Mouse (Mus musculus) left cerebral cortex, postnatal 25 days (tissue): ENCODE results near the gene Opcml. TPM values are rescaled to one million over a fixed set of nuclear protein-coding genes. Genes with fewer than 3 reads are reported as not detected.
A peak's percentile ranks its signal among the peaks of the same experiment; 100 is the strongest.

Experiments used
- DNase-seq, 2 experiments: peaks; one replicate each; pipeline ENCODE4 v3.0.0; 2022; ENCODE audit warnings: low spot score in 2 of 2, mixed read lengths in 1 of 2
- intact Hi-C: fragments of 180-260 bp; cut with DNase I; formaldehyde crosslinking; loops from one replicate; pipeline ENCODE4 v1.15.1; 2025
- total RNA-seq, 2 experiments: library from RNA; stranded (reverse); gene quantifications; 2 replicates each; pipeline ENCODE4 v1.2.3; 2021

Gene Opcml
- total RNA-seq, 2 experiments from 2014 or later, result 272 to 283 TPM

DNA sequence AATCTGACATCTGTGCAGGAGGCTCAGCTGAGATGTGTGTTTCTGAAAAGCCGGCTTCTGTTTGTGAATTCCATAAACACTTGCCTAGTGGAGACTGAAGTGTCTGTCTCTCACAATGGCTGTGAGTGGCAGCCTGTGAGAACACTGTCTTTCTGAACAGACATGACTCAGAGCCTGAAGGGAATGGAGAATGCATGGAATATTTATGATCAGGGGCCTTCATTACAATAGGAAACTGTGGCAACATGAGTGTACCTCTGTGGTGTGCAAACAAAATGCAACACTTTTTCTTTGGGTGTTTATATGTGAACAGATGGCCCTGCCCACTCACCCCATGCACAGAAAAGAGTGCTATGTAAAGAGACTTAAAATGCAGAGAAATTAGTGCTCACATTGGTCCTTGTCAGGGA lies 947.9 kb downstream of the Opcml start:
- intact Hi-C loops, result no loop called here
- peak; percentile 68 to 87 for DNase-seq

GRCm38 (mm10) chr9:28744771-28745170 lies 954.2 kb downstream of the Opcml start:
- intact Hi-C loops, result loop anchor here (5.0 to 10.0 kb wide), 2 partner anchors 337 to 480 kb away; no protein-coding TSS in a partner anchor

GRCm38 (mm10) chr9:28748902-28749301 lies 958.3 kb downstream of the Opcml start:
- peak in 1 of 2 experiments; percentile 47 for DNase-seq
- intact Hi-C loops, result loop anchor here (10.0 kb wide), 1 partner anchor 484 kb away; no protein-coding TSS in a partner anchor

More at GRCm38 (mm10) chr9:28744771-28745170, 954.2 kb downstream of the Opcml start:
- DNase-seq, result no peak

DNA sequence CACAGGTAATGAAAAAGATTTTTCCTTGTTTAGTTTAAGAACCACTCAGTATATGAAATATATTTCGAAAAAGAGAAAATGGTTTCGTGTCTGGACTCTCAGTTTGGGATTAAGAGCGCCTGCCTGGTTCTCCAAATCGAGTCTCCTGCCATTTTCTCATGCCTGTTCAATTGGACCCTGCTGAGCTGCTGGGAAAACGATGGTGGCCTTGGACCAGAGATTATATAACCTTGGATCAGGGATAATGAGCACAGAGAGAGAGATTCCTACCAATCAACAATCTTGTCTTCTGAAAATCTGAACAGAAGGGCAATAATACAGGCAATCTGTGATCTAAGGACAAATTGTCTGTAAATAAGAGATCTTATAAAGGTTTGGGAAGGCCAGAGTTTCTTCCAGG lies 962.3 kb downstream of the Opcml start:
- intact Hi-C loops, result no loop called here

GRCm38 (mm10) chr9:28756841-28757451 lies 966.4 kb downstream of the Opcml start:
- no peak for DNase-seq
- intact Hi-C loops, result no loop called here

More for the DNA sequence above, 962.3 kb downstream of the Opcml start:
- no peak for DNase-seq

GRCm38 (mm10) chr9:28761460-28761859 lies 970.9 kb downstream of the Opcml start:
- no peak for DNase-seq
- intact Hi-C loops, result no loop called here

DNA sequence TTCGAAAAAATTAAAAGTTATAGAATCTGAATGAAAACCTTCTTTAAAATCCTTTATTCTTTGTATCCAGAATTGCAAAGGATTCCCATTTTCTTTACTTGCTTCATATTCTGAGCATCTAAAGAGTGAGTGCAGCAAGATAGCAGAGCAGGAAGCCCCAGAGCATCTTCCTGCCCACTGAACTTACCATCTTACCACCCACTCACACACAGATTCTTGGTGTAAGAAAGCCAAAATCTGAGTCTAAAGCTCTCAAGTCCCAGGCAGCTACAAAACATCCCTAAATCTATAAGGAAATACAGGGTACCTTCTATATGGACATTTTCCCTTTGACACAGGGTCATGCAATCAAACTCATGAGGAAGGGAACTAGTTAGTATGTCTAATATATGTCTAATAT lies 973.6 kb downstream of the Opcml start:
- peak in 1 of 2 experiments; percentile 55 for DNase-seq
- intact Hi-C loops, result no loop called here

GRCm38 (mm10) chr9:28776517-28777503 lies 986.2 kb downstream of the Opcml start:
- intact Hi-C loops, result no loop called here
- DNase-seq, result no peak

- DNase-seq, result no peak
Observed at GRCm38 (mm10) chr9:28783834-28784233, 993.3 kb downstream of the Opcml start.

GRCm38 (mm10) chr9:28789439-28789838 lies 998.9 kb downstream of the Opcml start:
- DNase-seq, result peak in 1 of 2 experiments; percentile 33
- intact Hi-C loops, result no loop called here

More at GRCm38 (mm10) chr9:28783834-28784233, 993.3 kb downstream of the Opcml start:
- intact Hi-C loops, result no loop called here

DNA sequence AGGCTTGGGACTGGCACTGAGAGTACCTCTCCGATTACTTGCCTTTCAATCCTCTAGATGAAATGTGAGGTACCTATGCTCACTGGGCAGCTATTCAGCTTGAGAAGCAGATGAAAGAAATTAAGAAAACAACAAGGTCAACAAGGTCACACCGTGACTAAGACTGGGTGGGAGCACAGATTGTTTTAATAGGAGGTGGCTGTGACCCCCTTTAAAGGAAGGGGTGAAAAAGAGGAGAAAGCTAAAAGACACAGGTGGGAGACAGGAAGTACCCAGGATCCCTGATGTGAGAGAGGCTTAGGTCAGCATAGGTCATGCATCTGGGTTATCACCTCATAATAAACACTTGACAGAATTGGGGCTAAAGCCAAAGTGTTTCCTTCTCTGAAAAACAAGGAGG lies 1009.5 kb downstream of the Opcml start:
- intact Hi-C loops, result no loop called here
- DNase-seq, result no peak

- intact Hi-C loops, result no loop called here
- no peak for DNase-seq
Observed at GRCm38 (mm10) chr9:28806666-28807065, 1016.1 kb downstream of the Opcml start.

- intact Hi-C loops, result loop anchor here (2.0 kb wide), 2 partner anchors 159 to 399 kb away; no protein-coding TSS in a partner anchor
- peak; percentile 71 to 95 for DNase-seq
Observed at GRCm38 (mm10) chr9:28822060-28822459, 1031.5 kb downstream of the Opcml start.

- intact Hi-C loops, result loop anchor here (2.0 kb wide), 2 partner anchors 160 to 400 kb away; no protein-coding TSS in a partner anchor
- peak in 1 of 2 experiments; percentile 61 for DNase-seq
Observed at GRCm38 (mm10) chr9:28822466-28822865, 1031.9 kb downstream of the Opcml start.

DNA sequence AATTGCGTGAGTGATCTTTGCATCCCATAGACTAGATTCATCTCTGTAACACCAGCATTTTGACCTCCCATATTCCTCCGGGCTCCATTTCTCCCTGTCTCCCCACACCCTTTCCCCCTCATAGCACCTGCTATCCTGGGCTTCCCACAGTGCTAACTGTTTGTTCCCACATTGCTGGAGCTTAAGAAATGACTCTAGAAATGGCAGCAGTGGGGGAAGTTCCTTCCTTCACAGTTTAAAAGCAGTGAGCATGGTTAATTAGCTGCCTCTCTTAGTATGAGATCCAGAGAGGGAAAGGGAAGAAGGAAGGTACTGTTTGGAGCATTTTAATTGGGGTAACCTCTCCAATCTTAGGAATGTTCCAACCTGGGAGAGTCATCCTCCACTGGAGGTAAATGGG lies 1035.2 kb downstream of the Opcml start:
- intact Hi-C loops, result loop anchor here (2.0 kb wide), 1 partner anchor 37 kb away; no protein-coding TSS in a partner anchor
- DNase-seq, result peak in 1 of 2 experiments; percentile 86

GRCm38 (mm10) chr9:28845961-28846570 lies 1055.5 kb downstream of the Opcml start:
- intact Hi-C loops, result no loop called here
- DNase-seq, result peak in 1 of 2 experiments; percentile 49

GRCm38 (mm10) chr9:28855826-28856225 lies 1065.3 kb downstream of the Opcml start:
- peak; percentile 30 to 78 for DNase-seq
- intact Hi-C loops, result no loop called here

DNA sequence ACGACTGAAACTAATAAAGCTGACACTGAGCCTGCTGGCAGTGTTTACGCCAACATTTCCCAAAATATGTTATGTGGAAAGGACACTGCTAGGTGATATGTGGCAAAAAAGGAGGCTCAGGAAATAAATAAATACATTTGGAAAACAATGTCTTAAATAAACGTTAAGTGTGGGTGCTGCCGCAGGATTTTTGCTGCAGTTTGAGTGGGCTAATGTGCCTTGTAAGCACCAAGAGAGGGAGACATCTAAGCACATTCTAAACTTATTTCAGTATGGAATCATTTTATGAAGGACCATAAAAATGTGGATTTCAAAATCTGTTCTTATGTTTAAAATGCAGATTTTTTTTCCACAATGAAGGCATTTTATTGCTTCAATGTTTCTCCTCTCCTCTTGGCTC lies 1071.4 kb downstream of the Opcml start:
- intact Hi-C loops, result loop anchor here (2.0 kb wide), 1 partner anchor 37 kb away; no protein-coding TSS in a partner anchor
- peak in 1 of 2 experiments; percentile 64 for DNase-seq

GRCm38 (mm10) chr9:28867256-28867655 lies 1076.7 kb downstream of the Opcml start:
- intact Hi-C loops, result no loop called here
- DNase-seq, result peak; percentile 37 to 74

- no peak for DNase-seq
- intact Hi-C loops, result no loop called here
Observed at GRCm38 (mm10) chr9:28870478-28870877, 1079.9 kb downstream of the Opcml start.
